ENCODE assay signal across 7 mouse cellular contexts in the genomic region with DNA sequence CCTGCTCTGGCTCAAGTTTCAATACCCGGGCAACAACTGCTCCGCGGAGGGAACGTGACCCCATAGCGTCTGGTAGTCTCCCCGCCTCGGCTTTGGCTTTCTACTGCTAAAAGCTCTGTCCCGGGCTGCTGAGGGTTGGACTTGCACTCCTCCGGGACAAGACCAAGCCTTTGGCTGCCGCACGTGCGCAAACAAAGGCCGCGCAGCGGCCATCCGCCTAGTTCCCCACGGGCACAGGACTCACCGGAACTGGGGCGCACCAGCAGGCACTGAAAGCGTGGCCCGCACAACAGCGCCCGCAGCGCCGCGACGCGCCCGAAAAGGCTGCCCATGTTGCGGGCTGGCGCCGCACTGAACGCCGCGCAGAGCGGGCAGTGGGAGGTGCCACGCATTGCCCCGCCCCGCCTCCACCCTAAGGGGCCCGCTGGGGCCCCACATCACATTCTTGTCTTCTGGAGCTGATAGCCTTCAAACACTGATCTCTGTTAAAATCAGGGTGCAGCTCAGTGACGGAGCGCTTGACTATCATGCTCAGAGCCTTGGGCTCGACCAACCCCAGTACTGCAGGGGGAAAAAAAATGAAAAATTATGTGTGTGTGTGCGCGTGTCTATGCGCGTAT. TPM values are rescaled to one million over a fixed set of nuclear protein-coding genes. Genes with fewer than 3 reads are reported as not detected.
DNase-seq lines count a peak whose midpoint lies in the region; ATAC-seq lines count a peak whose summit lies in the region.

A gene (minus strand): TSS at position 482 of the 620 bp plus-strand sequence.

- peaks cover 18% of the 10 kb centered on the region for H3K4me1 ChIP-seq in forebrain, embryonic 12.5 days
- peaks cover 12% of the 10 kb centered on the region for H3K4me1 ChIP-seq in hindbrain, embryonic 12.5 days

- no peaks in the 10 kb centered on the region for H3K27me3 ChIP-seq in forebrain, embryonic 12.5 days
- no peaks in the 10 kb centered on the region for H3K27me3 ChIP-seq in hindbrain, embryonic 12.5 days

- no peaks in the 10 kb centered on the region for H3K9me3 ChIP-seq in forebrain, embryonic 12.5 days
- no peaks in the 10 kb centered on the region for H3K9me3 ChIP-seq in hindbrain, embryonic 12.5 days (replicated peaks)

- 4% methylated on average over 47 of the region's 47 CpGs for WGBS in forebrain, embryonic 12.5 days
- WGBS in hindbrain, embryonic 12.5 days: 3% methylated on average over 47 of the region's 47 CpGs
- WGBS in macrophage (ENCODE audit: missing documents): 5% methylated on average over 46 of the region's 47 CpGs

- H3K27ac ChIP-seq in forebrain, embryonic 12.5 days: peak within 1 kb of the TSS; percentile 67
- peak within 1 kb of the TSS; percentile 62 for H3K27ac ChIP-seq in hindbrain, embryonic 12.5 days
- H3K27ac ChIP-seq in macrophage: 0 out of 2 replicates have a peak within 1 kb of the TSS, but pooled peaks have one; percentile 25

- H3K36me3 ChIP-seq in forebrain, embryonic 12.5 days (replicated peaks): peaks cover 15% of the 10 kb centered on the region; the same call in 1 of the 2 replicates
- H3K36me3 ChIP-seq in hindbrain, embryonic 12.5 days: peaks cover 8% of the 10 kb centered on the region; the same call in 1 of the 2 replicates
- H3K36me3 ChIP-seq in macrophage (ENCODE audit: inconsistent target): no peaks in the 10 kb centered on the region

- peak; percentile 71 for ATAC-seq in forebrain, embryonic 12.5 days (ENCODE audit: low FRiP score)
- ATAC-seq in hindbrain, embryonic 12.5 days (ENCODE audit: low FRiP score): peak; percentile 69

- no peaks in the 10 kb centered on the region for H3K79me2 ChIP-seq in macrophage (ENCODE audit: inconsistent target)

- peak within 1 kb of the TSS; percentile 77 for H3K4me2 ChIP-seq in forebrain, embryonic 12.5 days
- peak within 1 kb of the TSS; percentile 86 for H3K4me2 ChIP-seq in hindbrain, embryonic 12.5 days (replicated peaks)

- peak; percentile 52 for DNase-seq in T-cell, adult 2 months (ENCODE audit: low spot score)
- peak; percentile 77 for DNase-seq in c-Kit-positive CD71-positive TER-119-positive erythroid progenitor cells, embryonic 14.5 days (ENCODE audit: low spot score)
- DNase-seq in layer of hippocampus, postnatal 25 days (ENCODE audit: extremely low spot score in 1 of 2, low spot score in 1 of 2): peak; percentile 60 to 67
- DNase-seq in right cerebral cortex, postnatal 10 days (ENCODE audit: low spot score in 2 of 2): peak; percentile 72 to 74

- H3K4me3 ChIP-seq in forebrain, embryonic 12.5 days (replicated peaks): peak within 1 kb of the TSS; percentile 54
- peak within 1 kb of the TSS; percentile 57 for H3K4me3 ChIP-seq in hindbrain, embryonic 12.5 days
- peak within 1 kb of the TSS; percentile 46 for H3K4me3 ChIP-seq in macrophage (ENCODE audit: inconsistent target)

- H3K9ac ChIP-seq in forebrain, embryonic 12.5 days: peak within 1 kb of the TSS; percentile 76
- peak within 1 kb of the TSS; percentile 74 for H3K9ac ChIP-seq in hindbrain, embryonic 12.5 days

RNA-seq across cellular contexts. Expression of the gene that starts here (rescaled TPM):
- 58.6 and 62.9 TPM in 2 replicates for polyA plus RNA-seq in forebrain, embryonic 12.5 days (2016; fragmentation: Nextera tagmentation; extraction: Ambion mirVana)
- 50.4 and 52.9 TPM in 2 replicates for polyA plus RNA-seq in hindbrain, embryonic 12.5 days (2016; fragmentation: Nextera tagmentation; extraction: Ambion mirVana)
- 1 to 10 TPM; 4.1 TPM for total RNA-seq in layer of hippocampus, postnatal 25 days (2021)
- total RNA-seq in macrophage (2018; cell fraction: chromatin; rRNA removed): 10 to 100 TPM in 4 of 26 experiments, 1 to 10 TPM in 16, under 1 TPM in 2, not detected in 4; 0.63 to 12.3 (median 3.8) TPM
- total RNA-seq in macrophage (2018; cell fraction: cytosol; rRNA removed): 10 to 100 TPM in 25 of 26 experiments, 1 to 10 TPM in 1; 9.9 to 22.2 (median 15.9) TPM
- total RNA-seq in macrophage (2018; cell fraction: nucleus; rRNA removed): 10 to 100 TPM in 2 of 26 experiments, 1 to 10 TPM in 21, under 1 TPM in 2, not detected in 1; 0.64 to 17.2 (median 3.3) TPM
- 16.3 to 30.7 TPM (median 17.2 TPM) in 3 replicates for polyA plus RNA-seq in macrophage (2018)

Comparison
In these comparisons a context has a peak if more than half of its experiments do, and no peak if none do; other contexts are left out.
1. Peak in every context shown above with its lines: DNase-seq, ATAC-seq, H3K4me3 ChIP-seq and H3K27ac ChIP-seq.